Mouse (Mus musculus): ENCODE results near the gene Cep350. TPM values are rescaled to one million over a fixed set of nuclear protein-coding genes. Genes with fewer than 3 reads are reported as not detected.
A peak's percentile ranks its signal among the peaks of the same experiment; 100 is the strongest.

Cep350 gene
- polyA plus RNA-seq, 1 experiment from 2014 or later = 13.5 TPM

GRCm38 (mm10) chr1:155796757-155797405 lies 176.2 kb downstream of the Cep350 start:
- Histone ChIP-seq H3K4me2 (no peak overlapping the region), H3K27me3 (no peaks in the 10 kb centered on the region), H3K9ac (no peak overlapping the region), H3K36me3 (replicated peaks) (peaks cover 21% of the 10 kb centered on the region), H3K9me3 (no peaks in the 10 kb centered on the region), H3K4me1 (no peaks in the 10 kb centered on the region; the same call in 1 of the 2 replicates), H3K4me3 (replicated peaks) (no peak overlapping the region), H3K27ac (0 out of 2 replicates have a peak overlapping the region, but pooled peaks have one; percentile 36)
- ATAC-seq (ENCODE audit: low FRiP score) = no peak
- WGBS = 69% methylated on average over 11 of the region's 11 CpGs

DNA sequence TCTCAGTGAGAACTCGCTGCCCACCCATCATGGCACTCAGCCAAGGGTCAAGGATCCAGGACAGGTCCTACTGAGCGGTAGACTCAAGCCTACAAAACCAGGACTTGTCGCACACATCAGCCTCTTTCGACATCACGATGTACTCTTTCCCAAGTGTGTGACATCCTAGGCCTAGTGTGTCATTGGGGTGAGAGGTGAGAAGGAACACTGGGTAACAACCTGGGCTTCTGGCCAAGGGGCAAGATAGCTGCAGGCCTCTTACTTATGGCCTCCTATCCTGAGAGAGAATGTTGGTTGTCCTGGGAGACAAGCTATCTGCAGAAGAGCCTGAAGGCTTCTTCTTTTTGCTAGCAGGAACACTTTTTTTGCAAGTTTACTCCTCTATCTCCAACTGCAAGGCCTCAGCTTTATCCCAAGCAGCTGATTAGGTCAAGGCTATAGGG lies 177.2 kb downstream of the Cep350 start:
- Histone ChIP-seq H3K36me3 (replicated peaks) (peaks cover 21% of the 10 kb centered on the region), H3K4me2 (no peak overlapping the region), H3K27me3 (no peaks in the 10 kb centered on the region), H3K27ac (no peak overlapping the region), H3K9ac (no peak overlapping the region), H3K4me3 (replicated peaks) (no peak overlapping the region), H3K4me1 (peaks cover 3% of the 10 kb centered on the region), H3K9me3 (no peaks in the 10 kb centered on the region)
- WGBS = 96% methylated on average over 5 of the region's 5 CpGs
- ATAC-seq (ENCODE audit: low FRiP score) = no peak

Other genes starting within 250 kb of the Cep350 start
- gene Lhx4, start 221.6 kb downstream of the Cep350 start, polyA plus RNA-seq (2016; fragmentation: Nextera tagmentation; extraction: Ambion mirVana) = 0.14 TPM in 2 replicates
- gene Qsox1, start 160.4 kb downstream of the Cep350 start, polyA plus RNA-seq (2016; fragmentation: Nextera tagmentation; extraction: Ambion mirVana) = 16.1 and 16.6 TPM in 2 replicates
- gene Tor1aip2, start 62.1 kb upstream of the Cep350 start, polyA plus RNA-seq (2016; fragmentation: Nextera tagmentation; extraction: Ambion mirVana) = 89.3 and 91.0 TPM in 2 replicates
- gene Tor1aip1, start 63.2 kb upstream of the Cep350 start, polyA plus RNA-seq (2016; fragmentation: Nextera tagmentation; extraction: Ambion mirVana) = 37.9 and 40.6 TPM in 2 replicates
- 2.7 and 3.7 TPM in 2 replicates for gene Fam163a, start 231.8 kb upstream of the Cep350 start, polyA plus RNA-seq (2016; fragmentation: Nextera tagmentation; extraction: Ambion mirVana)

Measured in forebrain, embryonic 12.5 days (tissue).